Mouse (Mus musculus) liver, adult 2 months (tissue): ENCODE results near the gene Ccr7. TPM values are rescaled to one million over a fixed set of nuclear protein-coding genes. Genes with fewer than 3 reads are reported as not detected.

ENCODE experiments used
- DNase-seq: peaks from one replicate; pipeline ENCODE4 v3.0.0-alpha.2; 2011; ENCODE audit warnings: low read depth, low spot score; ENCODE audit errors: extremely low read depth
- H3K27ac ChIP-seq: fragments of 200-500 bp; replicated peaks from 2 replicates; pipeline ENCODE4 v1.5.1; 2012; ENCODE audit warnings: low read depth, mild to moderate bottlenecking, control low read depth, inconsistent platforms, low read length; ENCODE audit not compliant: insufficient read depth
- H3K27me3 ChIP-seq: fragments of 200-500 bp; 2 replicates; pipeline ENCODE4 v1.6.1; 2012; ENCODE audit warnings: mild to moderate bottlenecking, moderate library complexity, low read length, inconsistent platforms; ENCODE audit not compliant: control insufficient read depth, insufficient read depth
- H3K36me3 ChIP-seq: fragments of 200-500 bp; 2 replicates; pipeline ENCODE4 v1.6.1; 2012; ENCODE audit warnings: low read length, inconsistent platforms; ENCODE audit not compliant: control insufficient read depth, insufficient read depth
- H3K4me1 ChIP-seq: fragments of 200-500 bp; 2 replicates; pipeline ENCODE4 v1.6.1; 2011; ENCODE audit warnings: low read length; ENCODE audit not compliant: control insufficient read depth, insufficient read depth
- H3K4me3 ChIP-seq: fragments of 200-500 bp; 2 replicates; pipeline ENCODE4 v1.5.1; 2011; ENCODE audit warnings: low read depth, mild to moderate bottlenecking, control low read depth, low read length, moderate library complexity; ENCODE audit not compliant: insufficient read depth
- H3K79me2 ChIP-seq: fragments of 200-500 bp; 2 replicates; pipeline ENCODE4 v1.6.1; 2012; ENCODE audit warnings: inconsistent platforms, mild to moderate bottlenecking, low read length, moderate library complexity; ENCODE audit not compliant: control insufficient read depth, insufficient read depth
- H3K9ac ChIP-seq: fragments of 200-500 bp; 2 replicates; pipeline ENCODE4 v1.6.1; 2012; ENCODE audit warnings: low read depth, mild to moderate bottlenecking, control low read depth, inconsistent platforms, low read length
- CTCF ChIP-seq: fragments of 200-500 bp; IDR thresholded peaks from 2 replicates; pipeline ENCODE4 v1.5.1; 2011; ENCODE audit warnings: low read depth, low read length, control low read depth
- POLR2A ChIP-seq: fragments of 200-500 bp; IDR thresholded peaks from 2 replicates; pipeline ENCODE4 v1.6.1; 2011; ENCODE audit warnings: low read length, control low read depth; ENCODE audit not compliant: insufficient read depth; ENCODE audit errors: extremely low read depth
- WGBS: fragments of 180-500 bp; shearing (Covaris S2); methylation state at CpG from one replicate; pipeline ENCODE4 v1.1.7; 2018; 5-methylcytosine and 5-hydroxymethylcytosine counted together
- polyA plus RNA-seq: library from polyadenylated mRNA; depleted of rRNA; stranded (reverse); fragments of >200 nt; gene quantifications from 2 replicates; pipeline ENCODE4 v1.2.3, GENCODE M21; 2012
- total RNA-seq: library from RNA; depleted of rRNA; stranded (reverse); fragments of >200 nt; gene quantifications from 2 replicates; pipeline ENCODE4 v1.2.3, GENCODE M21; 2014

Ccr7 gene
- total and polyA plus RNA-seq, 2 experiments: 0.55 to 1.5 TPM

GRCm38 (mm10) chr11:99132091-99132730, 22.7 kb downstream of the Ccr7 start:
- no peak for DNase-seq
- no peak overlapping the region for H3K4me3 ChIP-seq
- H3K79me2 ChIP-seq: no peaks in the 10 kb centered on the region
- H3K27me3 ChIP-seq: no peaks in the 10 kb centered on the region
- no peaks in the 10 kb centered on the region for H3K36me3 ChIP-seq
- 31% methylated on average over 11 of the region's 11 CpGs for WGBS
- no peaks in the 10 kb centered on the region for H3K4me1 ChIP-seq
- TF ChIP-seq POLR2A (no peak), CTCF (no peak)
- no peak overlapping the region for H3K27ac ChIP-seq
- H3K9ac ChIP-seq: no peak overlapping the region

- Histone ChIP-seq H3K9ac (no peak overlapping the region), H3K4me1 (no peaks in the 10 kb centered on the region), H3K27ac (no peak overlapping the region), H3K4me3 (no peak overlapping the region), H3K36me3 (no peaks in the 10 kb centered on the region), H3K79me2 (no peaks in the 10 kb centered on the region), H3K27me3 (no peaks in the 10 kb centered on the region)
- WGBS: 67% methylated on average over 12 of the region's 12 CpGs
- TF ChIP-seq CTCF: no peak
- no peak for DNase-seq
Observed at GRCm38 (mm10) chr11:99131463-99131840, 23.4 kb downstream of the Ccr7 start.

- Histone ChIP-seq H3K79me2 (no peaks in the 10 kb centered on the region), H3K4me1 (no peaks in the 10 kb centered on the region), H3K27ac (no peak overlapping the region), H3K36me3 (no peaks in the 10 kb centered on the region), H3K9ac (no peak overlapping the region), H3K4me3 (no peak overlapping the region), H3K27me3 (no peaks in the 10 kb centered on the region)
- WGBS: 76% methylated on average over 5 of the region's 5 CpGs
- TF ChIP-seq CTCF: no peak
- TF ChIP-seq POLR2A: no peak
- no peak for DNase-seq
Observed at GRCm38 (mm10) chr11:99130736-99131462, 24.0 kb downstream of the Ccr7 start.

- H3K9ac ChIP-seq: no peak overlapping the region
- no peaks in the 10 kb centered on the region for H3K27me3 ChIP-seq
- no peaks in the 10 kb centered on the region for H3K79me2 ChIP-seq
- no peak for DNase-seq
- WGBS: 83% methylated on average over 2 of the region's 2 CpGs
- no peak overlapping the region for H3K4me3 ChIP-seq
- H3K36me3 ChIP-seq: no peaks in the 10 kb centered on the region
- no peak overlapping the region for H3K27ac ChIP-seq
- H3K4me1 ChIP-seq: no peaks in the 10 kb centered on the region
- TF ChIP-seq CTCF (no peak), POLR2A (no peak)
Observed at GRCm38 (mm10) chr11:99129287-99129686, 25.6 kb downstream of the Ccr7 start.

- Histone ChIP-seq H3K9ac (no peak overlapping the region), H3K79me2 (no peaks in the 10 kb centered on the region), H3K27ac (no peak overlapping the region), H3K4me3 (no peak overlapping the region), H3K4me1 (no peaks in the 10 kb centered on the region), H3K27me3 (no peaks in the 10 kb centered on the region), H3K36me3 (no peaks in the 10 kb centered on the region)
- peak; percentile 31 for DNase-seq
- 72% methylated on average over 18 of the region's 18 CpGs for WGBS
- no peak for TF ChIP-seq CTCF
- no peak for TF ChIP-seq POLR2A
Observed at GRCm38 (mm10) chr11:99127785-99128682, 26.8 kb downstream of the Ccr7 start.
